Mouse (Mus musculus) E14TG2a.4 (cell line): Measurements from ENCODE around the gene Hist3h2a.

ENCODE experiments used
- CTCF ChIP-seq: conservative IDR thresholded peaks from 2 replicates; pipeline ENCODE4 v1.5.1; 2014; ENCODE audit warnings: low read length
- NANOG ChIP-seq: IDR thresholded peaks from 2 replicates; pipeline ENCODE4 v1.6.1; 2014; ENCODE audit warnings: borderline replicate concordance, low read length, mixed read lengths
- POU5F1 ChIP-seq: IDR thresholded peaks from 2 replicates; pipeline ENCODE4 v1.6.1; 2014; ENCODE audit warnings: low read length, borderline replicate concordance

- TF ChIP-seq CTCF = no peak
- TF ChIP-seq POU5F1 = no peak
- TF ChIP-seq NANOG = no peak
Measured at GRCm38 (mm10) chr11:58947306-58947705, 7.2 kb upstream of the Hist3h2a start.
